Mouse (Mus musculus): Measurements from ENCODE around the gene Creb5. TPM values are rescaled to one million over a fixed set of nuclear protein-coding genes. Genes with fewer than 3 reads are reported as not detected.

The Creb5 gene
- 1 to 10 TPM; 5.0 to 5.2 TPM for total RNA-seq (2021)

- DNase-seq = peak; percentile 62 to 64
These were observed at the start of gene Creb5 for GRCm38 (mm10) chr6:53287038-53287561. Gene Creb5 (plus strand): TSS chr6:53287270.

GRCm38 (mm10) chr6:53259841-53260240 is 27.2 kb upstream of the Creb5 start:
- no peak for DNase-seq

GRCm38 (mm10) chr6:53262401-53262800 is 24.7 kb upstream of the Creb5 start:
- no peak for DNase-seq

- no peak for DNase-seq
These were observed 20.0 kb upstream of the Creb5 start for GRCm38 (mm10) chr6:53267036-53267435.

GRCm38 (mm10) chr6:53267732-53268505 is 19.2 kb upstream of the Creb5 start:
- DNase-seq = no peak

- no peak for DNase-seq
These were observed 15.9 kb upstream of the Creb5 start for GRCm38 (mm10) chr6:53271216-53271615.

- DNase-seq = no peak
These were observed 15.4 kb upstream of the Creb5 start for GRCm38 (mm10) chr6:53271636-53272035.

- DNase-seq = peak in 1 of 2 experiments; percentile 5
These were observed 557 bp upstream of the Creb5 start for GRCm38 (mm10) chr6:53286389-53287037.

- DNase-seq = peak; percentile 13 to 14
These were observed 702 bp downstream of the Creb5 start for GRCm38 (mm10) chr6:53287562-53288381.

- no peak for DNase-seq
These were observed 1.8 kb downstream of the Creb5 start for GRCm38 (mm10) chr6:53288584-53289558.

GRCm38 (mm10) chr6:53289659-53290058 is 2.6 kb downstream of the Creb5 start:
- no peak for DNase-seq

- DNase-seq = no peak
These were observed 3.3 kb downstream of the Creb5 start for GRCm38 (mm10) chr6:53290215-53290990.

- no peak for DNase-seq
These were observed 5.9 kb downstream of the Creb5 start for GRCm38 (mm10) chr6:53292931-53293330.

- no peak for DNase-seq
These were observed 10.8 kb downstream of the Creb5 start for GRCm38 (mm10) chr6:53297851-53298250.

GRCm38 (mm10) chr6:53304201-53304600 is 17.1 kb downstream of the Creb5 start:
- DNase-seq = no peak

- no peak for DNase-seq
These were observed 19.1 kb downstream of the Creb5 start for GRCm38 (mm10) chr6:53306156-53306555.

- no peak for DNase-seq
These were observed 19.6 kb downstream of the Creb5 start for GRCm38 (mm10) chr6:53306710-53307109.

- DNase-seq = no peak
These were observed 21.6 kb downstream of the Creb5 start for GRCm38 (mm10) chr6:53308684-53309083.

- no peak for DNase-seq
These were observed 26.5 kb downstream of the Creb5 start for GRCm38 (mm10) chr6:53313604-53314003.

- no peak for DNase-seq
These were observed 27.1 kb downstream of the Creb5 start for GRCm38 (mm10) chr6:53314126-53314525.

All from layer of hippocampus, postnatal 36 days (tissue).